Mouse (Mus musculus): ENCODE measurements around the gene Cntnap5a. TPM values are rescaled to one million over a fixed set of nuclear protein-coding genes. Genes with fewer than 3 reads are reported as not detected.

The Cntnap5a gene
- total and polyA plus RNA-seq, 3 experiments = not detected

GRCm38 (mm10) chr1:116488780-116489569 is 804.4 kb downstream of the Cntnap5a start:
- DNase-seq (ENCODE audit: low read depth, low spot score) = no peak
- no peaks in the 10 kb centered on the region for H3K27me3 ChIP-seq (ENCODE audit: control insufficient read depth in 1 of 2, insufficient read depth in 2 of 2, low read length in 2 of 2)
- no peak overlapping the region for H3K27ac ChIP-seq (ENCODE audit: control insufficient read depth, low read depth, low read length)
- H3K9me3 ChIP-seq (replicated peaks; ENCODE audit: insufficient read depth, low read length) = no peaks in the 10 kb centered on the region
- H3K4me1 ChIP-seq (ENCODE audit: control insufficient read depth in 1 of 2, insufficient read depth in 2 of 2, low read length in 2 of 2) = no peaks in the 10 kb centered on the region
- TF ChIP-seq USF2 (IDR thresholded peaks at IDR 0.05; ENCODE audit: borderline replicate concordance in 1 of 2, insufficient read depth in 1 of 2, low read depth in 1 of 2, low read length in 2 of 2) (no peak), ETS1 (IDR thresholded peaks at IDR 0.05; ENCODE audit: low read depth, low read length) (no peak), SIN3A (IDR thresholded peaks at IDR 0.05; ENCODE audit: low read length) (no peak), RAD21 (IDR thresholded peaks at IDR 0.05; ENCODE audit: low read depth, low read length) (no peak), MXI1 (IDR thresholded peaks at IDR 0.05; ENCODE audit: low read depth, low read length) (no peak), JUND (IDR thresholded peaks at IDR 0.05; ENCODE audit: low read depth, low read length) (no peak), ZKSCAN1 (IDR thresholded peaks at IDR 0.05; ENCODE audit: low read depth, low read length) (no peak), MAX (IDR thresholded peaks at IDR 0.05; ENCODE audit: low read length) (no peak), SMC3 (IDR thresholded peaks at IDR 0.05; ENCODE audit: low read depth, low read length) (no peak), EP300 (IDR thresholded peaks at IDR 0.05; ENCODE audit: low read depth in 1 of 2, low read length in 2 of 2) (no peak), MAZ (IDR thresholded peaks at IDR 0.05; ENCODE audit: low read depth, low read length) (no peak), NRF1 (IDR thresholded peaks at IDR 0.05; ENCODE audit: insufficient read depth, low read depth, low read length, poor library complexity, severe bottlenecking) (no peak), MAFK (IDR thresholded peaks at IDR 0.05; ENCODE audit: borderline replicate concordance, low read depth, low read length) (no peak), TBP (IDR thresholded peaks at IDR 0.05; ENCODE audit: low read depth, low read length) (no peak), POLR2AphosphoS5 (IDR thresholded peaks at IDR 0.05; ENCODE audit: borderline replicate concordance, low read depth, low read length) (no peak), CHD2 (IDR thresholded peaks at IDR 0.05; ENCODE audit: low read length) (no peak), KAT2A (conservative IDR thresholded peaks at IDR 0.05; ENCODE audit: low read depth, low read length) (no peak), TCF12 (IDR thresholded peaks at IDR 0.05; ENCODE audit: low read depth, low read length) (no peak), ZC3H11A (IDR thresholded peaks at IDR 0.05; ENCODE audit: low read depth, low read length) (no peak)
- H3K36me3 ChIP-seq (ENCODE audit: control insufficient read depth in 1 of 2, insufficient read depth in 2 of 2, low read length in 2 of 2) = no peaks in the 10 kb centered on the region
- no peaks in the 10 kb centered on the region for H3K79me2 ChIP-seq (ENCODE audit: control insufficient read depth, insufficient read depth, low read length, poor library complexity)
- no peak overlapping the region for H3K4me3 ChIP-seq (ENCODE audit: control insufficient read depth in 1 of 2, insufficient read depth in 1 of 2, low read depth in 2 of 2, low read length in 2 of 2)
- no peak overlapping the region for H3K9ac ChIP-seq (ENCODE audit: control insufficient read depth, low read depth, low read length, poor library complexity, severe bottlenecking)

Data from MEL (cell line).